Mouse (Mus musculus) midbrain, embryonic 13.5 days (tissue): ENCODE results near the gene Aar2. TPM values are rescaled to one million over a fixed set of nuclear protein-coding genes. Genes with fewer than 3 reads are reported as not detected.
A peak's percentile ranks its signal among the peaks of the same experiment; 100 is the strongest.

Experiments
- ATAC-seq: fragments of 200-750 bp; cut with Nextera tagmentation; 2 replicates; pipeline ENCODE4 v1.8.0; 2017; ENCODE audit warnings: mild to moderate bottlenecking, moderate TSS enrichment, moderate library complexity
- H3K27ac ChIP-seq: fragments of 300-500 bp; sonication (generic); 2 replicates; pipeline ENCODE4 v1.5.1; 2015; ENCODE audit warnings: inconsistent platforms, mild to moderate bottlenecking, moderate library complexity
- H3K27me3 ChIP-seq: fragments of 300-500 bp; sonication (generic); 2 replicates; pipeline ENCODE4 v1.6.1; 2015; ENCODE audit warnings: mild to moderate bottlenecking, inconsistent platforms
- H3K36me3 ChIP-seq: fragments of 300-500 bp; sonication (generic); 2 replicates; pipeline ENCODE4 v1.6.1; 2015; ENCODE audit warnings: mild to moderate bottlenecking, inconsistent platforms
- H3K4me1 ChIP-seq: fragments of 300-500 bp; sonication (generic); replicated peaks from 2 replicates; pipeline ENCODE4 v1.6.1; 2015; ENCODE audit warnings: inconsistent platforms
- H3K4me2 ChIP-seq: fragments of 300-500 bp; sonication (generic); replicated peaks from 2 replicates; pipeline ENCODE4 v1.6.1; 2015; ENCODE audit warnings: moderate library complexity, mild to moderate bottlenecking, inconsistent platforms
- H3K4me3 ChIP-seq: fragments of 300-500 bp; sonication (generic); replicated peaks from 2 replicates; pipeline ENCODE4 v1.5.1; 2015; ENCODE audit warnings: mild to moderate bottlenecking, inconsistent platforms
- H3K9ac ChIP-seq: fragments of 300-500 bp; sonication (generic); replicated peaks from 2 replicates; pipeline ENCODE4 v1.6.1; 2015; ENCODE audit warnings: mild to moderate bottlenecking, inconsistent platforms
- H3K9me3 ChIP-seq: fragments of 300-500 bp; sonication (generic); 2 replicates; pipeline ENCODE4 v1.6.1; 2016; ENCODE audit warnings: mild to moderate bottlenecking, inconsistent platforms
- WGBS: fragments of 180-500 bp; shearing (Covaris S2); methylation state at CpG from one replicate; pipeline ENCODE4 v1.1.7; 2015; 5-methylcytosine and 5-hydroxymethylcytosine counted together
- polyA plus RNA-seq: library from polyadenylated mRNA; unstranded; fragments of >200 nt; fragmentation: Nextera tagmentation; extraction: Ambion mirVana; gene quantifications from 2 replicates; pipeline ENCODE4 v1.2.1, GENCODE M21; 2015

The Aar2 gene
- polyA plus RNA-seq, 1 experiment from 2014 or later, result 48.2 TPM

GRCm38 (mm10) chr2:156524078-156524477, 23.3 kb upstream of the Aar2 start:
- H3K9ac ChIP-seq, result no peak overlapping the region
- no peak for ATAC-seq
- no peaks in the 10 kb centered on the region for H3K4me1 ChIP-seq
- H3K4me2 ChIP-seq, result no peak overlapping the region
- no peak overlapping the region for H3K4me3 ChIP-seq
- H3K27ac ChIP-seq, result no peak overlapping the region
- H3K27me3 ChIP-seq, result no peaks in the 10 kb centered on the region
- H3K36me3 ChIP-seq, result peaks cover 63% of the 10 kb centered on the region
- 31% methylated on average over 3 of the region's 3 CpGs for WGBS
- H3K9me3 ChIP-seq, result no peaks in the 10 kb centered on the region

GRCm38 (mm10) chr2:156529726-156530125, 17.7 kb upstream of the Aar2 start:
- no peaks in the 10 kb centered on the region for H3K27me3 ChIP-seq
- no peak overlapping the region for H3K9ac ChIP-seq
- H3K4me1 ChIP-seq, result no peaks in the 10 kb centered on the region
- H3K4me2 ChIP-seq, result no peak overlapping the region
- no peak overlapping the region for H3K27ac ChIP-seq
- no peaks in the 10 kb centered on the region for H3K9me3 ChIP-seq
- peak; percentile 24; the same call in 1 of the 2 replicates for ATAC-seq
- peaks cover 51% of the 10 kb centered on the region for H3K36me3 ChIP-seq
- H3K4me3 ChIP-seq, result no peak overlapping the region
- WGBS, result 78% methylated on average over 2 of the region's 2 CpGs

- no peak overlapping the region for H3K27ac ChIP-seq
- 86% methylated on average over 2 of the region's 2 CpGs for WGBS
- H3K36me3 ChIP-seq, result peaks cover 53% of the 10 kb centered on the region
- H3K4me1 ChIP-seq, result no peaks in the 10 kb centered on the region
- H3K9me3 ChIP-seq, result no peaks in the 10 kb centered on the region
- no peak overlapping the region for H3K4me2 ChIP-seq
- no peaks in the 10 kb centered on the region for H3K27me3 ChIP-seq
- no peak overlapping the region for H3K4me3 ChIP-seq
- no peak for ATAC-seq
- H3K9ac ChIP-seq, result no peak overlapping the region
Observed at GRCm38 (mm10) chr2:156533160-156533559, 14.2 kb upstream of the Aar2 start.

- no peaks in the 10 kb centered on the region for H3K9me3 ChIP-seq
- no peak overlapping the region for H3K9ac ChIP-seq
- no peak overlapping the region for H3K4me3 ChIP-seq
- no peak overlapping the region for H3K4me2 ChIP-seq
- no peak overlapping the region for H3K27ac ChIP-seq
- ATAC-seq, result no peak
- WGBS, result 90% methylated on average over 7 of the region's 7 CpGs
- H3K36me3 ChIP-seq, result peaks cover 52% of the 10 kb centered on the region
- no peaks in the 10 kb centered on the region for H3K4me1 ChIP-seq
- H3K27me3 ChIP-seq, result no peaks in the 10 kb centered on the region
Observed at GRCm38 (mm10) chr2:156538817-156539555, 8.4 kb upstream of the Aar2 start.

GRCm38 (mm10) chr2:156540991-156541390, 6.4 kb upstream of the Aar2 start:
- no peak overlapping the region for H3K9ac ChIP-seq
- H3K27ac ChIP-seq, result no peak overlapping the region
- H3K27me3 ChIP-seq, result no peaks in the 10 kb centered on the region
- no peak overlapping the region for H3K4me2 ChIP-seq
- peaks cover 38% of the 10 kb centered on the region; the same call in 1 of the 2 replicates for H3K36me3 ChIP-seq
- H3K4me3 ChIP-seq, result no peak overlapping the region
- no peaks in the 10 kb centered on the region for H3K9me3 ChIP-seq
- H3K4me1 ChIP-seq, result no peaks in the 10 kb centered on the region
- WGBS, result 80% methylated on average over 7 of the region's 7 CpGs
- no peak for ATAC-seq

- Histone ChIP-seq H3K27ac (no peak overlapping the region), H3K27me3 (no peaks in the 10 kb centered on the region), H3K4me1 (peaks cover 5% of the 10 kb centered on the region; the same call in 1 of the 2 replicates), H3K9me3 (no peaks in the 10 kb centered on the region), H3K36me3 (peaks cover 27% of the 10 kb centered on the region; the same call in 1 of the 2 replicates), H3K4me2 (no peak overlapping the region), H3K9ac (no peak overlapping the region), H3K4me3 (no peak overlapping the region)
- ATAC-seq, result no peak
- WGBS, result 79% methylated on average over 8 of the region's 8 CpGs
Observed at GRCm38 (mm10) chr2:156542410-156542809, 5.0 kb upstream of the Aar2 start.

- Histone ChIP-seq H3K9ac (no peak overlapping the region), H3K4me2 (no peak overlapping the region), H3K4me1 (peaks cover 15% of the 10 kb centered on the region), H3K4me3 (no peak overlapping the region), H3K27ac (no peak overlapping the region), H3K9me3 (no peaks in the 10 kb centered on the region), H3K36me3 (peaks cover 14% of the 10 kb centered on the region; the same call in 1 of the 2 replicates), H3K27me3 (no peaks in the 10 kb centered on the region)
- WGBS, result 85% methylated on average over 3 of the region's 3 CpGs
- ATAC-seq, result no peak
Observed at GRCm38 (mm10) chr2:156543804-156544203, 3.6 kb upstream of the Aar2 start.

GRCm38 (mm10) chr2:156552421-156552820, 5.0 kb downstream of the Aar2 start:
- H3K27ac ChIP-seq, result no peak overlapping the region
- no peak for ATAC-seq
- no peaks in the 10 kb centered on the region for H3K9me3 ChIP-seq
- WGBS, result 87% methylated on average over 4 of the region's 4 CpGs
- H3K4me3 ChIP-seq, result no peak overlapping the region
- no peaks in the 10 kb centered on the region for H3K27me3 ChIP-seq
- H3K4me2 ChIP-seq, result no peak overlapping the region
- no peak overlapping the region for H3K9ac ChIP-seq
- H3K4me1 ChIP-seq, result peaks cover 23% of the 10 kb centered on the region
- peaks cover 54% of the 10 kb centered on the region for H3K36me3 ChIP-seq

- 97% methylated on average over 2 of the region's 2 CpGs for WGBS
- Histone ChIP-seq H3K27ac (no peak overlapping the region), H3K36me3 (peaks cover 59% of the 10 kb centered on the region), H3K9ac (no peak overlapping the region), H3K4me2 (no peak overlapping the region), H3K27me3 (no peaks in the 10 kb centered on the region), H3K4me1 (no peaks in the 10 kb centered on the region), H3K9me3 (no peaks in the 10 kb centered on the region), H3K4me3 (no peak overlapping the region)
- no peak for ATAC-seq
Observed at GRCm38 (mm10) chr2:156561808-156562207, 14.4 kb downstream of the Aar2 start.

GRCm38 (mm10) chr2:156563557-156563956, 16.2 kb downstream of the Aar2 start:
- Histone ChIP-seq H3K9me3 (no peaks in the 10 kb centered on the region), H3K9ac (no peak overlapping the region), H3K4me3 (no peak overlapping the region), H3K4me1 (no peaks in the 10 kb centered on the region), H3K36me3 (peaks cover 59% of the 10 kb centered on the region), H3K27me3 (no peaks in the 10 kb centered on the region), H3K4me2 (no peak overlapping the region), H3K27ac (no peak overlapping the region)
- no peak for ATAC-seq
- WGBS, result 89% methylated on average over 5 of the region's 5 CpGs

GRCm38 (mm10) chr2:156566512-156566911, 19.1 kb downstream of the Aar2 start:
- Histone ChIP-seq H3K4me2 (no peak overlapping the region), H3K27me3 (no peaks in the 10 kb centered on the region), H3K9me3 (no peaks in the 10 kb centered on the region), H3K4me1 (no peaks in the 10 kb centered on the region), H3K36me3 (peaks cover 54% of the 10 kb centered on the region), H3K9ac (no peak overlapping the region), H3K27ac (no peak overlapping the region), H3K4me3 (no peak overlapping the region)
- 97% methylated on average over 2 of the region's 2 CpGs for WGBS
- no peak for ATAC-seq

GRCm38 (mm10) chr2:156568647-156569046, 21.3 kb downstream of the Aar2 start:
- Histone ChIP-seq H3K4me1 (no peaks in the 10 kb centered on the region), H3K27ac (no peak overlapping the region), H3K9me3 (no peaks in the 10 kb centered on the region), H3K27me3 (no peaks in the 10 kb centered on the region), H3K36me3 (peaks cover 44% of the 10 kb centered on the region), H3K4me3 (no peak overlapping the region), H3K4me2 (no peak overlapping the region), H3K9ac (no peak overlapping the region)
- 93% methylated on average over 7 of the region's 7 CpGs for WGBS
- ATAC-seq, result no peak

GRCm38 (mm10) chr2:156569261-156569660, 21.9 kb downstream of the Aar2 start:
- H3K4me3 ChIP-seq, result no peak overlapping the region
- H3K9me3 ChIP-seq, result no peaks in the 10 kb centered on the region
- H3K27me3 ChIP-seq, result no peaks in the 10 kb centered on the region
- H3K9ac ChIP-seq, result no peak overlapping the region
- WGBS, result 90% methylated on average over 3 of the region's 3 CpGs
- H3K27ac ChIP-seq, result no peak overlapping the region
- ATAC-seq, result no peak
- no peak overlapping the region for H3K4me2 ChIP-seq
- no peaks in the 10 kb centered on the region for H3K4me1 ChIP-seq
- H3K36me3 ChIP-seq, result peaks cover 42% of the 10 kb centered on the region
